Mouse (Mus musculus): Measurements from ENCODE around the gene Apbb2.

Gene Apbb2

GRCm38 (mm10) chr5:66474153-66474552, 144.4 kb downstream of the Apbb2 start:
- no peak for DNase-seq (ENCODE audit: low spot score)

- DNase-seq (ENCODE audit: low spot score) = no peak
These were observed 145.0 kb downstream of the Apbb2 start for GRCm38 (mm10) chr5:66473599-66473998.

GRCm38 (mm10) chr5:66470837-66471236, 147.7 kb downstream of the Apbb2 start:
- no peak for DNase-seq (ENCODE audit: low spot score)

- no peak for DNase-seq (ENCODE audit: low spot score)
These were observed 148.9 kb downstream of the Apbb2 start for GRCm38 (mm10) chr5:66469685-66470084.

- no peak for DNase-seq (ENCODE audit: low spot score)
These were observed 150.1 kb downstream of the Apbb2 start for GRCm38 (mm10) chr5:66468331-66469001.

GRCm38 (mm10) chr5:66462665-66463064, 155.9 kb downstream of the Apbb2 start:
- DNase-seq (ENCODE audit: low spot score) = no peak

GRCm38 (mm10) chr5:66458851-66459250, 159.7 kb downstream of the Apbb2 start:
- DNase-seq (ENCODE audit: low spot score) = no peak

- no peak for DNase-seq (ENCODE audit: low spot score)
These were observed 163.3 kb downstream of the Apbb2 start for GRCm38 (mm10) chr5:66455271-66455670.

- no peak for DNase-seq (ENCODE audit: low spot score)
These were observed 163.8 kb downstream of the Apbb2 start for GRCm38 (mm10) chr5:66454826-66455225.

GRCm38 (mm10) chr5:66453106-66453505, 165.5 kb downstream of the Apbb2 start:
- DNase-seq (ENCODE audit: low spot score) = no peak

GRCm38 (mm10) chr5:66451561-66451960, 167.0 kb downstream of the Apbb2 start:
- no peak for DNase-seq (ENCODE audit: low spot score)

GRCm38 (mm10) chr5:66445497-66445896, 173.1 kb downstream of the Apbb2 start:
- no peak for DNase-seq (ENCODE audit: low spot score)

GRCm38 (mm10) chr5:66442260-66442659, 176.3 kb downstream of the Apbb2 start:
- no peak for DNase-seq (ENCODE audit: low spot score)

- no peak for DNase-seq (ENCODE audit: low spot score)
These were observed 181.8 kb downstream of the Apbb2 start for GRCm38 (mm10) chr5:66436791-66437246.

- DNase-seq (ENCODE audit: low spot score) = no peak
These were observed 183.4 kb downstream of the Apbb2 start for GRCm38 (mm10) chr5:66435158-66435557.

- DNase-seq (ENCODE audit: low spot score) = no peak
These were observed 189.5 kb downstream of the Apbb2 start for GRCm38 (mm10) chr5:66429076-66429475.

- no peak for DNase-seq (ENCODE audit: low spot score)
These were observed 190.5 kb downstream of the Apbb2 start for GRCm38 (mm10) chr5:66428071-66428470.

GRCm38 (mm10) chr5:66423909-66424308, 194.7 kb downstream of the Apbb2 start:
- no peak for DNase-seq (ENCODE audit: low spot score)

- DNase-seq (ENCODE audit: low spot score) = no peak
These were observed 195.1 kb downstream of the Apbb2 start for GRCm38 (mm10) chr5:66423466-66423865.

GRCm38 (mm10) chr5:66421954-66422353, 196.6 kb downstream of the Apbb2 start:
- no peak for DNase-seq (ENCODE audit: low spot score)

GRCm38 (mm10) chr5:66421230-66421629, 197.4 kb downstream of the Apbb2 start:
- no peak for DNase-seq (ENCODE audit: low spot score)

- no peak for DNase-seq (ENCODE audit: low spot score)
These were observed 198.6 kb downstream of the Apbb2 start for GRCm38 (mm10) chr5:66420011-66420410.

GRCm38 (mm10) chr5:66417289-66417688, 201.3 kb downstream of the Apbb2 start:
- DNase-seq (ENCODE audit: low spot score) = no peak

All from c-Kit-positive CD71-positive TER-119-positive erythroid progenitor cells, embryonic 14.5 days (primary cell).